Mouse (Mus musculus) hindbrain, embryonic 12.5 days (tissue): Measurements from ENCODE around the gene Olfr1048. TPM values are rescaled to one million over a fixed set of nuclear protein-coding genes. Genes with fewer than 3 reads are reported as not detected.
"Not testable (repeated sequence)": the region's sequence is repeated elsewhere in the genome, so short reads cannot be mapped to it uniquely, and the experiment has no call there.

ENCODE experiments used
- ATAC-seq: fragments of 200-750 bp; cut with Nextera tagmentation; 2 replicates; pipeline ENCODE4 v1.8.0; 2017; ENCODE audit warnings: moderate TSS enrichment; ENCODE audit not compliant: low FRiP score
- H3K27ac ChIP-seq: fragments of 300-500 bp; sonication (generic); 2 replicates; pipeline ENCODE4 v1.5.1; 2016; ENCODE audit warnings: mild to moderate bottlenecking
- H3K27me3 ChIP-seq: fragments of 300-500 bp; sonication (generic); 2 replicates; pipeline ENCODE4 v1.6.1; 2016; ENCODE audit warnings: mild to moderate bottlenecking
- H3K36me3 ChIP-seq: fragments of 300-500 bp; sonication (generic); 2 replicates; pipeline ENCODE4 v1.6.1; 2016; ENCODE audit warnings: mild to moderate bottlenecking
- H3K4me1 ChIP-seq: fragments of 300-500 bp; sonication (generic); 2 replicates; pipeline ENCODE4 v1.6.1; 2016
- H3K4me2 ChIP-seq: fragments of 300-500 bp; sonication (generic); replicated peaks from 2 replicates; pipeline ENCODE4 v1.6.1; 2016; ENCODE audit warnings: mild to moderate bottlenecking
- H3K4me3 ChIP-seq: fragments of 300-500 bp; sonication (generic); 2 replicates; pipeline ENCODE4 v1.5.1; 2016; ENCODE audit warnings: mild to moderate bottlenecking
- H3K9ac ChIP-seq: fragments of 300-500 bp; sonication (generic); 2 replicates; pipeline ENCODE4 v1.6.1; 2016; ENCODE audit warnings: mild to moderate bottlenecking, moderate library complexity
- H3K9me3 ChIP-seq: fragments of 300-500 bp; sonication (generic); replicated peaks from 2 replicates; pipeline ENCODE4 v1.6.1; 2016; ENCODE audit warnings: mild to moderate bottlenecking
- WGBS: fragments of 180-500 bp; shearing (Covaris S2); methylation state at CpG from one replicate; pipeline ENCODE4 v1.1.7; 2016; 5-methylcytosine and 5-hydroxymethylcytosine counted together
- polyA plus RNA-seq: library from polyadenylated mRNA; unstranded; fragments of >200 nt; fragmentation: Nextera tagmentation; extraction: Ambion mirVana; gene quantifications from 2 replicates; pipeline ENCODE4 v1.2.1, GENCODE M21; 2016

Olfr1048 gene
- polyA plus RNA-seq, result not detected in 2 replicates

- H3K9ac ChIP-seq, result no peak within 1 kb of the TSS
- no peak within 1 kb of the TSS for H3K4me3 ChIP-seq
- no peaks in the 10 kb centered on the region for H3K27me3 ChIP-seq
- no peak for ATAC-seq
- no peak within 1 kb of the TSS for H3K4me2 ChIP-seq
- H3K27ac ChIP-seq, result no peak within 1 kb of the TSS
- no peaks in the 10 kb centered on the region for H3K36me3 ChIP-seq
- H3K4me1 ChIP-seq, result no peaks in the 10 kb centered on the region
- H3K9me3 ChIP-seq, result no peaks in the 10 kb centered on the region
These were observed at the start of gene Olfr1048 for GRCm38 (mm10) chr2:86240189-86240588. Gene Olfr1048 (minus strand): TSS chr2:86240289.

- not testable (repeated sequence) for H3K27me3 ChIP-seq, H3K9me3 ChIP-seq, H3K4me2 ChIP-seq, H3K36me3 ChIP-seq, H3K9ac ChIP-seq, ATAC-seq, H3K27ac ChIP-seq, H3K4me3 ChIP-seq, H3K4me1 ChIP-seq
These were observed 38.9 kb upstream of the Olfr1048 start, which contains the start of gene Olfr1051 for GRCm38 (mm10) chr2:86278988-86279387. Gene Olfr1051 (minus strand): TSS chr2:86279088.

DNA sequence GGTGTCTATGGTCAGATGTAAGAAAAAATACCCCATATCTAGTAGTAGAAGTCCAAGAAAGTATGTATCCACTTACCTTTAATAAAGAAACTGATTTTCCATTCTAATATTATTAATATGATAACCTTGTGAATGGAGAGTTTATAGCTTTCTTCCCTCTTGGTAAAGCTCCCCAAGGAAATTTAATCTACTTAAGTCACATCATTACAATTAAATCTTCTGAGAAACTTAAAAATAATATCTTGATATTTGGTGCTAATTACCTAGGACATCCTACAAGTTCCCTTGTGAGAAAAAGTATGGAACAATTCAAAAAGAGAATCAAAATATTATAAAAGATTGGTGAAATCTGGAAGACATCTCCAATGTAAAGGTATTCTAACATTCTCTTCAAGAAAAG is 18.1 kb upstream of the Olfr1048 start, which contains the start of gene Olfr1049:
Gene Olfr1049, minus strand, starts transcription at position 101 of the 400 bp plus-strand sequence.
- not testable (repeated sequence) for ATAC-seq, H3K4me1 ChIP-seq, H3K36me3 ChIP-seq, H3K4me2 ChIP-seq, H3K27me3 ChIP-seq, H3K9ac ChIP-seq, H3K9me3 ChIP-seq, H3K4me3 ChIP-seq, H3K27ac ChIP-seq

GRCm38 (mm10) chr2:86231301-86231700 is 8.8 kb downstream of the Olfr1048 start, which contains the start of gene Olfr1047:
Gene Olfr1047 (minus strand): TSS chr2:86231401.
- WGBS, result 85% methylated on average over 1 of the region's 1 CpGs

DNA sequence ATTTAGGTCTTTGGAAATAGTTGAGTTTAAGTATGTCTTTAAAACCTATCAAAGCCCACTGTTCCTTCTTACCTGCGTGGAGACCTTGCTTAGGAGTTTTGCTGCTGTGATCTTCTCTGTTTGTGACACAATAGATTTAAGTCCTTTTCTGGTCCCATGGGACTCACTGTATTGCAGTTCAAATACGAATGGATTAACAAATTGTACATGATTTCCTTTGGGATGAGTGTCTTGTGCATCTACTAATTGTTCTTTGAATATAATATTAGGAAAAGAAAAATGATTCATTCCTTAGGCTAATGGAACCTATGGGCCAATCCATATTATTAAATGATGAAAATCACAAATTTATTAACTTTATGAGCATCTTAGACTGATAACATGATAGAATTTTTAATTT is 20.9 kb downstream of the Olfr1048 start, which contains the start of gene Olfr1046:
Gene Olfr1046, minus strand, starts transcription at position 101 of the 400 bp plus-strand sequence.
- H3K4me3 ChIP-seq, result no peak within 1 kb of the TSS
- H3K36me3 ChIP-seq, result no peaks in the 10 kb centered on the region
- no peaks in the 10 kb centered on the region for H3K27me3 ChIP-seq
- no peak within 1 kb of the TSS for H3K27ac ChIP-seq
- no peak within 1 kb of the TSS for H3K4me2 ChIP-seq
- H3K9ac ChIP-seq, result no peak within 1 kb of the TSS
- no peaks in the 10 kb centered on the region for H3K4me1 ChIP-seq
- ATAC-seq, result no peak
- 83% methylated on average over 2 of the region's 2 CpGs for WGBS
- no peaks in the 10 kb centered on the region for H3K9me3 ChIP-seq

More at GRCm38 (mm10) chr2:86231301-86231700, 8.8 kb downstream of the Olfr1048 start, which contains the start of gene Olfr1047:
- Histone ChIP-seq H3K27ac (no peak within 1 kb of the TSS), H3K4me3 (no peak within 1 kb of the TSS), H3K9me3 (no peaks in the 10 kb centered on the region), H3K27me3 (no peaks in the 10 kb centered on the region), H3K9ac (no peak within 1 kb of the TSS), H3K4me2 (no peak within 1 kb of the TSS), H3K4me1 (no peaks in the 10 kb centered on the region), H3K36me3 (no peaks in the 10 kb centered on the region)
- no peak for ATAC-seq

DNA sequence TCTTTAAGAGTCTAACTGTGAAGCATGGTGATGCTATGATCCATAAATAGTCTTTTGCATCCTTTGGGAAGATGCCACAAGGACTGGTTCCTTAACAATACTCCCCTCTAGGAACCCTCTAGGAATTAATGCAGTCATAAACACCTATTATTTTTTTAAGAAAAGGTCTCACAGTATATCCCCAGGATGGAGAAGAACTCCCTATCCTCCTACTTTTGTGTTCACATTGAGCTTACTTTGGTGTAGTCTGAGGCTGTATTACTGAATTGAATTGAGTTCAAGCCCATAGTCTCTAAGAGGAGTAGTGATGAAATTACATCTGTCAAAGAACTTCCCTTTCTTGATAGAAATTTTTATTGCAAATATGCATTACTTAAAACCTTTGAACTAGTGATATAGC is 37.2 kb downstream of the Olfr1048 start, which contains the start of gene Olfr1045:
Gene Olfr1045, minus strand, starts transcription at position 101 of the 400 bp plus-strand sequence.
- no peaks in the 10 kb centered on the region for H3K9me3 ChIP-seq
- no peaks in the 10 kb centered on the region for H3K36me3 ChIP-seq
- no peak within 1 kb of the TSS for H3K9ac ChIP-seq
- ATAC-seq, result no peak
- no peak within 1 kb of the TSS for H3K4me3 ChIP-seq
- no peak within 1 kb of the TSS for H3K27ac ChIP-seq
- H3K4me2 ChIP-seq, result no peak within 1 kb of the TSS
- no peaks in the 10 kb centered on the region for H3K27me3 ChIP-seq
- H3K4me1 ChIP-seq, result no peaks in the 10 kb centered on the region

DNA sequence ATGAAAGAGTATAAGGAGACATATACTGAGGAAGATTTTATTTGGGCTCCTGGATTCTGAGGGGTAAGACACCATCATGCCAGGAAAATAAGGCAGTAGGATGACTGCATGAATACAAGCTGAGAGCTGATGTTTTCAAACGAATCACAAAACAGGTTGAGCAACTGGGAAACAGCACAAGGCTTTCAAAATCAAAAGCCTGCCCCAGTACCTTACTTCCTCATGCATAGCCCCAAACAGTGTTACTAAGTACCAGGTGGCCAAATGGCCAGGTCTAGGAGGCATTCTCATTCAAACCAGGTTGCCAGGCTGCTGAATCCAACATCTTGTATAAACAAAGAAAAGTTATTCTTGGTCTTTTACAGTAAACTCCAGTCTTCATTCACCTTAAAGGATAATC is 44.2 kb downstream of the Olfr1048 start:
- Histone ChIP-seq H3K27me3 (no peaks in the 10 kb centered on the region), H3K36me3 (no peaks in the 10 kb centered on the region), H3K4me2 (no peak overlapping the region), H3K9me3 (no peaks in the 10 kb centered on the region), H3K4me1 (no peaks in the 10 kb centered on the region), H3K9ac (no peak overlapping the region), H3K27ac (no peak overlapping the region), H3K4me3 (no peak overlapping the region)
- no peak for ATAC-seq
- WGBS, result 59% methylated on average over 1 of the region's 1 CpGs

- ATAC-seq, result no peak
- H3K27me3 ChIP-seq, result no peaks in the 10 kb centered on the region
These were observed 54.5 kb downstream of the Olfr1048 start, which contains the start of gene Olfr52 for GRCm38 (mm10) chr2:86185583-86185982. Gene Olfr52 (minus strand): TSS chr2:86185683.

More at GRCm38 (mm10) chr2:86185583-86185982, 54.5 kb downstream of the Olfr1048 start, which contains the start of gene Olfr52:
- Histone ChIP-seq H3K4me3 (no peak within 1 kb of the TSS), H3K36me3 (no peaks in the 10 kb centered on the region), H3K9ac (no peak within 1 kb of the TSS), H3K4me1 (no peaks in the 10 kb centered on the region), H3K9me3 (no peaks in the 10 kb centered on the region), H3K27ac (no peak within 1 kb of the TSS), H3K4me2 (no peak within 1 kb of the TSS)

Other genes starting within 250 kb of the Olfr1048 start
- gene Olfr1031, start 250.0 kb downstream of the Olfr1048 start, polyA plus RNA-seq, result not detected in 2 replicates
- gene Olfr1032, start 234.7 kb downstream of the Olfr1048 start, polyA plus RNA-seq, result not detected in 2 replicates
- gene Olfr1033, start 219.7 kb downstream of the Olfr1048 start, polyA plus RNA-seq, result not detected in 2 replicates
- not detected in 2 replicates for gene Olfr1034, start 194.4 kb downstream of the Olfr1048 start, polyA plus RNA-seq
- not detected in 2 replicates for gene Olfr1036, start 166.3 kb downstream of the Olfr1048 start, polyA plus RNA-seq
- gene Olfr1037, start 152.9 kb downstream of the Olfr1048 start, polyA plus RNA-seq, result not detected in 2 replicates
- not detected in 2 replicates for gene Olfr1039, start 104.4 kb downstream of the Olfr1048 start, polyA plus RNA-seq
- gene Olfr1040, start 93.6 kb downstream of the Olfr1048 start, polyA plus RNA-seq, result not detected in 2 replicates
- not detected in 2 replicates for gene Olfr1042, start 78.5 kb downstream of the Olfr1048 start, polyA plus RNA-seq
- gene Olfr1043, start 72.8 kb downstream of the Olfr1048 start, polyA plus RNA-seq, result not detected in 2 replicates
- not detected in 2 replicates for gene Olfr1044, start 62.5 kb downstream of the Olfr1048 start, polyA plus RNA-seq
- gene Olfr52, start 54.6 kb downstream of the Olfr1048 start, polyA plus RNA-seq, result not detected in 2 replicates
- gene Olfr1045, start 37.3 kb downstream of the Olfr1048 start, polyA plus RNA-seq, result not detected in 2 replicates
- gene Olfr1046, start 21.0 kb downstream of the Olfr1048 start, polyA plus RNA-seq, result not detected in 2 replicates
- not detected in 2 replicates for gene Olfr1047, start 8.9 kb downstream of the Olfr1048 start, polyA plus RNA-seq
- not detected in 2 replicates for gene Olfr1049, start 18.0 kb upstream of the Olfr1048 start, polyA plus RNA-seq
- not detected in 2 replicates for gene Olfr1051, start 38.8 kb upstream of the Olfr1048 start, polyA plus RNA-seq
- gene Olfr1052, start 52.2 kb upstream of the Olfr1048 start, polyA plus RNA-seq, result not detected in 2 replicates
- gene Olfr1053, start 75.0 kb upstream of the Olfr1048 start, polyA plus RNA-seq, result not detected in 2 replicates
- not detected in 2 replicates for gene Olfr1054, start 95.1 kb upstream of the Olfr1048 start, polyA plus RNA-seq
- not detected in 2 replicates for gene Olfr1055, start 110.0 kb upstream of the Olfr1048 start, polyA plus RNA-seq
- gene Olfr1056, start 122.2 kb upstream of the Olfr1048 start, polyA plus RNA-seq, result not detected in 2 replicates
- gene Olfr1057, start 138.1 kb upstream of the Olfr1048 start, polyA plus RNA-seq, result not detected in 2 replicates
- not detected in 2 replicates for gene Olfr1058, start 148.3 kb upstream of the Olfr1048 start, polyA plus RNA-seq
- gene Olfr1061, start 173.8 kb upstream of the Olfr1048 start, polyA plus RNA-seq, result not detected in 2 replicates
- gene Olfr1062, start 186.5 kb upstream of the Olfr1048 start, polyA plus RNA-seq, result not detected in 2 replicates
- gene Olfr1065, start 210.3 kb upstream of the Olfr1048 start, polyA plus RNA-seq, result not detected in 2 replicates
- not detected in 2 replicates for gene Olfr1066, start 216.0 kb upstream of the Olfr1048 start, polyA plus RNA-seq
- not detected in 2 replicates for gene Olfr228, start 247.1 kb upstream of the Olfr1048 start, polyA plus RNA-seq